Mouse (Mus musculus): ENCODE data around the gene Ddb1. TPM values are rescaled to one million over a fixed set of nuclear protein-coding genes. Genes with fewer than 3 reads are reported as not detected.

Ddb1 gene
- polyA plus RNA-seq, 1 experiment, result 59.0 TPM

GRCm38 (mm10) chr19:10634872-10635318 lies 29.8 kb downstream of the Ddb1 start:
- Histone ChIP-seq H3K4me1 (ENCODE audit: control insufficient read depth, insufficient read depth, insufficient read length) (no peaks in the 10 kb centered on the region; the same call in 1 of the 2 replicates), H3K27ac (ENCODE audit: insufficient read depth, low read length) (no peak overlapping the region), H3K4me3 (ENCODE audit: extremely low read depth, insufficient read depth, insufficient read length) (peak overlapping the region; percentile 4; the same call in 1 of the 2 replicates), H3K36me3 (ENCODE audit: control insufficient read depth, insufficient read depth, low read length) (peaks cover 1% of the 10 kb centered on the region; the same call in 1 of the 2 replicates), H3K27me3 (ENCODE audit: control insufficient read depth, insufficient read depth, low read length) (peaks cover 6% of the 10 kb centered on the region)
- TF ChIP-seq CTCF (IDR thresholded peaks at IDR 0.05; ENCODE audit: extremely low read depth, insufficient read depth, insufficient read length, insufficient replicate concordance) (no peak), POLR2A (IDR thresholded peaks at IDR 0.05; ENCODE audit: low read depth, low read length) (no peak)
- WGBS, result 4% methylated on average over 21 of the region's 21 CpGs
- no peak for DNase-seq (ENCODE audit: low read depth in 1 of 2, low spot score in 2 of 2)

GRCm38 (mm10) chr19:10637840-10638239 lies 32.7 kb downstream of the Ddb1 start:
- Histone ChIP-seq H3K36me3 (ENCODE audit: control insufficient read depth, insufficient read depth, low read length) (no peaks in the 10 kb centered on the region), H3K27ac (ENCODE audit: insufficient read depth, low read length) (no peak overlapping the region), H3K4me1 (ENCODE audit: control insufficient read depth, insufficient read depth, insufficient read length) (no peaks in the 10 kb centered on the region; the same call in 1 of the 2 replicates), H3K27me3 (ENCODE audit: control insufficient read depth, insufficient read depth, low read length) (peaks cover 7% of the 10 kb centered on the region), H3K4me3 (ENCODE audit: extremely low read depth, insufficient read depth, insufficient read length) (no peak overlapping the region)
- 78% methylated on average over 7 of the region's 7 CpGs for WGBS
- no peak for DNase-seq (ENCODE audit: low read depth in 1 of 2, low spot score in 2 of 2)
- TF ChIP-seq POLR2A (IDR thresholded peaks at IDR 0.05; ENCODE audit: low read depth, low read length) (no peak), CTCF (IDR thresholded peaks at IDR 0.05; ENCODE audit: extremely low read depth, insufficient read depth, insufficient read length, insufficient replicate concordance) (no peak)

GRCm38 (mm10) chr19:10640080-10640479 lies 35.0 kb downstream of the Ddb1 start:
- peaks cover 2% of the 10 kb centered on the region for H3K27me3 ChIP-seq (ENCODE audit: control insufficient read depth, insufficient read depth, low read length)
- 9% methylated on average over 5 of the region's 5 CpGs for WGBS
- no peaks in the 10 kb centered on the region for H3K36me3 ChIP-seq (ENCODE audit: control insufficient read depth, insufficient read depth, low read length)
- H3K4me3 ChIP-seq (ENCODE audit: extremely low read depth, insufficient read depth, insufficient read length), result no peak overlapping the region
- no peak for TF ChIP-seq POLR2A (IDR thresholded peaks at IDR 0.05; ENCODE audit: low read depth, low read length)
- no peak for TF ChIP-seq CTCF (IDR thresholded peaks at IDR 0.05; ENCODE audit: extremely low read depth, insufficient read depth, insufficient read length, insufficient replicate concordance)
- no peak for DNase-seq (ENCODE audit: low read depth in 1 of 2, low spot score in 2 of 2)
- H3K27ac ChIP-seq (ENCODE audit: insufficient read depth, low read length), result no peak overlapping the region
- no peaks in the 10 kb centered on the region for H3K4me1 ChIP-seq (ENCODE audit: control insufficient read depth, insufficient read depth, insufficient read length)

GRCm38 (mm10) chr19:10640589-10641378 lies 35.7 kb downstream of the Ddb1 start:
- TF ChIP-seq POLR2A (IDR thresholded peaks at IDR 0.05; ENCODE audit: low read depth, low read length) (no peak), CTCF (IDR thresholded peaks at IDR 0.05; ENCODE audit: extremely low read depth, insufficient read depth, insufficient read length, insufficient replicate concordance) (no peak)
- H3K36me3 ChIP-seq (ENCODE audit: control insufficient read depth, insufficient read depth, low read length), result no peaks in the 10 kb centered on the region
- no peak overlapping the region for H3K27ac ChIP-seq (ENCODE audit: insufficient read depth, low read length)
- peaks cover 1% of the 10 kb centered on the region; the same call in 1 of the 2 replicates for H3K27me3 ChIP-seq (ENCODE audit: control insufficient read depth, insufficient read depth, low read length)
- DNase-seq (ENCODE audit: low read depth in 1 of 2, low spot score in 2 of 2), result no peak
- no peaks in the 10 kb centered on the region for H3K4me1 ChIP-seq (ENCODE audit: control insufficient read depth, insufficient read depth, insufficient read length)
- WGBS, result 44% methylated on average over 13 of the region's 13 CpGs
- no peak overlapping the region for H3K4me3 ChIP-seq (ENCODE audit: extremely low read depth, insufficient read depth, insufficient read length)

GRCm38 (mm10) chr19:10645616-10646015 lies 40.5 kb downstream of the Ddb1 start:
- no peak overlapping the region for H3K27ac ChIP-seq (ENCODE audit: insufficient read depth, low read length)
- TF ChIP-seq POLR2A (IDR thresholded peaks at IDR 0.05; ENCODE audit: low read depth, low read length) (no peak), CTCF (IDR thresholded peaks at IDR 0.05; ENCODE audit: extremely low read depth, insufficient read depth, insufficient read length, insufficient replicate concordance) (no peak)
- H3K27me3 ChIP-seq (ENCODE audit: control insufficient read depth, insufficient read depth, low read length), result no peaks in the 10 kb centered on the region
- H3K4me3 ChIP-seq (ENCODE audit: extremely low read depth, insufficient read depth, insufficient read length), result no peak overlapping the region
- 88% methylated on average over 2 of the region's 2 CpGs for WGBS
- no peaks in the 10 kb centered on the region for H3K36me3 ChIP-seq (ENCODE audit: control insufficient read depth, insufficient read depth, low read length)
- H3K4me1 ChIP-seq (ENCODE audit: control insufficient read depth, insufficient read depth, insufficient read length), result no peaks in the 10 kb centered on the region
- no peak for DNase-seq (ENCODE audit: low read depth in 1 of 2, low spot score in 2 of 2)

GRCm38 (mm10) chr19:10648156-10648555 lies 43.0 kb downstream of the Ddb1 start:
- no peaks in the 10 kb centered on the region for H3K36me3 ChIP-seq (ENCODE audit: control insufficient read depth, insufficient read depth, low read length)
- WGBS, result 62% methylated on average over 8 of the region's 8 CpGs
- DNase-seq (ENCODE audit: low read depth in 1 of 2, low spot score in 2 of 2), result peak; percentile 14 to 53
- no peaks in the 10 kb centered on the region for H3K4me1 ChIP-seq (ENCODE audit: control insufficient read depth, insufficient read depth, insufficient read length)
- TF ChIP-seq CTCF (IDR thresholded peaks at IDR 0.05; ENCODE audit: extremely low read depth, insufficient read depth, insufficient read length, insufficient replicate concordance) (no peak), POLR2A (IDR thresholded peaks at IDR 0.05; ENCODE audit: low read depth, low read length) (no peak)
- no peak overlapping the region for H3K4me3 ChIP-seq (ENCODE audit: extremely low read depth, insufficient read depth, insufficient read length)
- H3K27me3 ChIP-seq (ENCODE audit: control insufficient read depth, insufficient read depth, low read length), result no peaks in the 10 kb centered on the region
- H3K27ac ChIP-seq (ENCODE audit: insufficient read depth, low read length), result no peak overlapping the region

GRCm38 (mm10) chr19:10656058-10656457 lies 50.9 kb downstream of the Ddb1 start:
- H3K27me3 ChIP-seq (ENCODE audit: control insufficient read depth, insufficient read depth, low read length), result no peaks in the 10 kb centered on the region
- DNase-seq (ENCODE audit: low read depth in 1 of 2, low spot score in 2 of 2), result no peak
- no peaks in the 10 kb centered on the region for H3K36me3 ChIP-seq (ENCODE audit: control insufficient read depth, insufficient read depth, low read length)
- no peak overlapping the region for H3K27ac ChIP-seq (ENCODE audit: insufficient read depth, low read length)
- 73% methylated on average over 3 of the region's 3 CpGs for WGBS
- TF ChIP-seq POLR2A (IDR thresholded peaks at IDR 0.05; ENCODE audit: low read depth, low read length) (no peak), CTCF (IDR thresholded peaks at IDR 0.05; ENCODE audit: extremely low read depth, insufficient read depth, insufficient read length, insufficient replicate concordance) (no peak)
- H3K4me3 ChIP-seq (ENCODE audit: extremely low read depth, insufficient read depth, insufficient read length), result no peak overlapping the region
- no peaks in the 10 kb centered on the region for H3K4me1 ChIP-seq (ENCODE audit: control insufficient read depth, insufficient read depth, insufficient read length)
